Mouse (Mus musculus): ENCODE results near the gene Gjc1. TPM values are rescaled to one million over a fixed set of nuclear protein-coding genes. Genes with fewer than 3 reads are reported as not detected.

Gene Gjc1
- polyA plus RNA-seq, 1 experiment from 2014 or later, result 2.7 TPM

DNA sequence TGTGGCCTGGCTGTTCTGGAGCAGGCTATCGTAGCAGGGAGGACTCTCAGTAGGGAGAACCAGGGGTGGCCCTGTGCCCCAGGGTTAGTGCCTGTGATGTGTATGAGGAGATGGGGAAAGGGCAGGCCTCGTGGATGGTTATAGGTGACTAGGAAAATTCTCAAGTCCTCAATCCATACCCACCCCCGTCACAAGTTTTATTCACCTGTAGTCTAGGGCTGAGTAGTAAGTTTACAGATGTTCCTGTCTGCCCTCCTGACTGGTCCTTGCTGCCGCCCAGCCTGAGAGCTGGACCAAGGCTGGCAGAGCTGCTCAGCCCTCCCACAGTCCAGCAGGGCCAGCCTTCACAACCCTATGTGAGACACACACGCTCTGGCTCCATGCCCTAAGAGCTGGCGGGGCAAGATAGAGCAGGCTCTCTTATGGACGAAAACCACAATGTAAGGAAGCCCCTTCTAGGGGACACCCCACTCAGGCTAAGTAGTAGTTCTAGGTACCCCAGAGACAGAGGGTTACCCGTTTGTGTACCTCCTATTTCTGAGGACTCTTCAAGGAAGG lies 40.3 kb downstream of the Gjc1 start:
- Histone ChIP-seq H3K9ac (no peak overlapping the region), H3K4me2 (no peak overlapping the region), H3K9me3 (replicated peaks) (no peaks in the 10 kb centered on the region), H3K4me3 (replicated peaks) (no peak overlapping the region), H3K27me3 (peaks cover 37% of the 10 kb centered on the region), H3K27ac (no peak overlapping the region), H3K4me1 (replicated peaks) (peaks cover 11% of the 10 kb centered on the region), H3K36me3 (no peaks in the 10 kb centered on the region)
- 57% methylated on average over 8 of the region's 8 CpGs for WGBS (ENCODE audit: insufficient replicate concordance)
- DNase-seq (no peak), ATAC-seq (ENCODE audit: low read depth) (no peak)

DNA sequence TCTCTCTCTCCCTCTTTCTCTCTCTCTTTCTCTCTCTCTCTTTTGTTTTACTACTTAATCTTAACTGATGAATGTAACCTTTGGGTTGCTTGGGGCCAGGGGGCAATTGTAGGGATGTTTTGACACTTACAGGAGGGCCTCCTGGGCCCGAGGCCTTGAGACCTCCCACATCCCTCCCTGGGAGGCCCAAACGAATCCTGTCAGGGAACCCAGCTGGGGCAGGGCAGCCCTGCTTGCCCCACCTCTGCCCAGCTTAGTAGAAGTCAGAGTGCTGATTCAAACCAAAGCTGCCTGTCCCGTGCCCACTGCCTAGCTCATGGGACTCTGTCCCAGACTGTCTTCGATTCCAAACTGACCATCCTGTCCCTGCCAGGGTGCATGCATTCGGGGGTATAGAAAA lies 40.9 kb downstream of the Gjc1 start:
- no peak overlapping the region for H3K4me2 ChIP-seq

DNA sequence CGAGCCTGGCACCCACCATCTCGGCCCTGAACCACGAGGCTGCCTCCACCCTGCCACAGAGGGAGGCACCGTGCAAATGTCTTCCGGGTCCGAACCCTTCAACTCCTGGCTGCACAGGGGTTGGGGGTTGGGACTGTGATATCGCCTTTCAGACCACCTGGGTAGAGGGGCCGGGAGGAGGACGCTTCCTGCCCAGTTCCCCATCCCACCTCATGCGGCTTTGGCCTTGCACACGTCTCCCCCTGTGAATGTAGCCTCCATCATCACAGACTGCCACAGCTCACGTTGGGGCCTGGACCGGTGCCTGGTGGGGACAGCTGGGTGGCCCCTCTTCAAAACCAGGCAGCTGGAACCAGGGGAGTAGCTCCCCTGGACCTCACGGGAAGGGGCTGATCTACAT lies 41.3 kb downstream of the Gjc1 start:
- Histone ChIP-seq H3K27me3 (peaks cover 46% of the 10 kb centered on the region), H3K9ac (no peak overlapping the region), H3K27ac (no peak overlapping the region), H3K4me3 (replicated peaks) (no peak overlapping the region), H3K9me3 (replicated peaks) (no peaks in the 10 kb centered on the region), H3K4me2 (no peak overlapping the region), H3K36me3 (no peaks in the 10 kb centered on the region), H3K4me1 (replicated peaks) (peaks cover 13% of the 10 kb centered on the region)
- no peak for DNase-seq
- 60% methylated on average over 14 of the region's 14 CpGs for WGBS (ENCODE audit: insufficient replicate concordance)
- ATAC-seq (ENCODE audit: low read depth), result no peak

More for the DNA sequence above, 40.9 kb downstream of the Gjc1 start:
- peaks cover 13% of the 10 kb centered on the region for H3K4me1 ChIP-seq (replicated peaks)
- no peak overlapping the region for H3K4me3 ChIP-seq (replicated peaks)
- DNase-seq (no peak), ATAC-seq (ENCODE audit: low read depth) (no peak)
- H3K9me3 ChIP-seq (replicated peaks), result no peaks in the 10 kb centered on the region
- WGBS (ENCODE audit: insufficient replicate concordance), result 51% methylated on average over 5 of the region's 5 CpGs
- H3K27ac ChIP-seq, result no peak overlapping the region
- no peak overlapping the region for H3K9ac ChIP-seq
- peaks cover 42% of the 10 kb centered on the region for H3K27me3 ChIP-seq
- H3K36me3 ChIP-seq, result no peaks in the 10 kb centered on the region

DNA sequence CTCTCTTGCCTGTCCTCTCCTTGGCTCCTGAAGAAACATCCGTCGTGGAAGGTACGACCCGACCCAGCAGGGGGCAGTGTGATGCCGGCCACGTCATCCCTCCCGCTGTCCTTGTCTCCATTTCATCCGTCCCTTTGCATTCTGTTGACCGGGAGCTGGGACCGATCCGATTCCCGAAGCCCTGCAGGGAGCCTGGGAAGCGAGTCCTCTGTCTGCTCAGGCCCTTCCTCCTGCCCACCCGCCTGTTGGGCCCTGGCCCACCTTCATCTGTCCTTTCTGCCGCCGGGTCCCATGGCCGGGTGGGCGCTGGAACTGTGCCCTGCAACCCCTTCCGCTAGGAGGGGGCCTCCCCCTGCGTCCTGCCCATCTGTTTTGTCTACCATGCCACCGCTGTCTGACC lies 41.9 kb downstream of the Gjc1 start:
- H3K9ac ChIP-seq, result no peak overlapping the region
- DNase-seq, result no peak
- 47% methylated on average over 21 of the region's 21 CpGs for WGBS (ENCODE audit: insufficient replicate concordance)

DNA sequence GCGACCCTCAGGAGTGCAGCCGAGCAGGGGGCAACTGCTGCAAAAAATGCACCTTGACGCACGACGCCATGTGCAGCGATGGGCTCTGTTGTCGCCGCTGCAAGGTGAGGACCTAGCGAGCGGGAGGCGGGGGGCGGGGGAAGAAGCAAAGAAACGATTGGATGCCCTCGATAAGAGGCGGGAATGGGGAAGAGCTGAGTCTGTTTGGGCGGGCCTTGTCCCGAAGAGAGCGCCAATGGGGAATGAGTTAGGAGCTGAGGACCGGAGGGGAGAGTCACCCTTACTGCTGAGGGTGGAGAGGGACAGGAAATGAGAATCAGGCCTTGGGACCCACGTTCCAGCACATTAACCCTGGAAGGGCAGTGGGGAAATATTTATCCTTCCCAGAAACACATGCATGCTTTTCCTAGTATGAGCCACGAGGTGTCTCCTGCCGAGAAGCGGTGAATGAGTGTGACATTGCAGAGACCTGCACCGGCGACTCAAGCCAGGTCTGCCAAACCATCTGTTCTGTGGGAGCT lies 44.8 kb downstream of the Gjc1 start:
- WGBS (ENCODE audit: insufficient replicate concordance), result 5% methylated on average over 25 of the region's 25 CpGs
- peak; percentile 28 for DNase-seq
- Histone ChIP-seq H3K36me3 (no peaks in the 10 kb centered on the region), H3K27me3 (peaks cover 63% of the 10 kb centered on the region), H3K9me3 (replicated peaks) (no peaks in the 10 kb centered on the region), H3K4me2 (peak overlapping the region; percentile 71), H3K27ac (no peak overlapping the region), H3K4me3 (replicated peaks) (peak overlapping the region; percentile 49), H3K9ac (peak overlapping the region; percentile 26; the same call in 1 of the 2 replicates), H3K4me1 (replicated peaks) (peaks cover 11% of the 10 kb centered on the region)
- ATAC-seq (ENCODE audit: low read depth), result peak; percentile 72

More for the DNA sequence above, 41.9 kb downstream of the Gjc1 start:
- peaks cover 13% of the 10 kb centered on the region for H3K4me1 ChIP-seq (replicated peaks)
- H3K27ac ChIP-seq, result no peak overlapping the region
- no peak overlapping the region for H3K4me3 ChIP-seq (replicated peaks)
- no peak overlapping the region; the same call in 1 of the 2 replicates for H3K4me2 ChIP-seq
- H3K27me3 ChIP-seq, result peaks cover 52% of the 10 kb centered on the region
- no peaks in the 10 kb centered on the region for H3K9me3 ChIP-seq (replicated peaks)
- no peaks in the 10 kb centered on the region for H3K36me3 ChIP-seq
- no peak for ATAC-seq (ENCODE audit: low read depth)

DNA sequence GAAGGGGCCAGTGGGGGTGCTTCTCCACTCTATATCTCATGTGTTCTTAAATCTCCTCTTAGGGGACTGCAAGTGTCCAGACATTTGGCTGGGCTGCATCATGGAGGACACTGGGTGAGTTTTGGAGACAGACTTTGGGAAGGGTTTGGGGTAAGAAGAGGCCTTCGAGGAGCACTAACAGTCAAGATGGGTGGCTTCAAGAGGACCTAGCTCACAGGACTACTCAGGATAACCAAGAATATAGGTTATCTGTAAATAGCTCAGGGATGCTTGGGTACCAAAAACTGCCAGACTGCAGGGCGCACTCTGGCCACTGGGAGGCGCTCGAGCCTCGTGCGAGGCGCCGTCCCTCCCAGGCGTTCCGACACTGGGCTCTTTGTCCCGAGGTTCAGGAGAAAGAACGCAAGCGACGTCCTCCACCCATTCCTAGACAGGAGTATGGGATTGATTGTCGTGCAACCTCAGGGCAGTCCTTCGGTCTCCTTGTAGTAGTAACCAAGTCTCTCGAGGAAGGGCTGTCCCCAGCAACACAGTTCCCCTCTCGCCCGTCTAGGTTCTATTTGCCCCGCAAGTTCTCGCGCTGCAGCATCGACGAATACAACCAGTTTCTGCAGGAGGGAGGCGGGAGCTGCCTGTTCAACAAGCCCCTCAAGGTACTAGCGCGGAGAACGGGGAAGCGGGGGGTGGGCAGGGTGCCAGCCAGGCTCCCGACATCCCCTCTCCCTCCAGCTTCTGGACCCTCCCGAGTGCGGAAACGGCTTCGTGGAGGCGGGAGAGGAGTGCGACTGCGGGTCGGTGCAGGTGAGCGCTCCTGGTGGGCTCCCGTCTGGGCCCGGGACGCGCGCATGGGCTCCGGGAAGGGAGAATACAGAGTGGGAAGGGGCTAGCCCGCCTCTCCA lies 45.5 kb downstream of the Gjc1 start:
- Histone ChIP-seq H3K27me3 (peaks cover 63% of the 10 kb centered on the region), H3K4me2 (peak overlapping the region; percentile 71), H3K9me3 (replicated peaks) (no peaks in the 10 kb centered on the region), H3K4me3 (replicated peaks) (peak overlapping the region; percentile 49), H3K36me3 (no peaks in the 10 kb centered on the region), H3K4me1 (replicated peaks) (peaks cover 11% of the 10 kb centered on the region), H3K9ac (peak overlapping the region; percentile 26; the same call in 1 of the 2 replicates), H3K27ac (0 out of 2 replicates have a peak overlapping the region, but pooled peaks have one; percentile 9)
- no peak for ATAC-seq (ENCODE audit: low read depth)
- 1% methylated on average over 46 of the region's 46 CpGs for WGBS (ENCODE audit: insufficient replicate concordance)
- peak; percentile 56 for DNase-seq

DNA sequence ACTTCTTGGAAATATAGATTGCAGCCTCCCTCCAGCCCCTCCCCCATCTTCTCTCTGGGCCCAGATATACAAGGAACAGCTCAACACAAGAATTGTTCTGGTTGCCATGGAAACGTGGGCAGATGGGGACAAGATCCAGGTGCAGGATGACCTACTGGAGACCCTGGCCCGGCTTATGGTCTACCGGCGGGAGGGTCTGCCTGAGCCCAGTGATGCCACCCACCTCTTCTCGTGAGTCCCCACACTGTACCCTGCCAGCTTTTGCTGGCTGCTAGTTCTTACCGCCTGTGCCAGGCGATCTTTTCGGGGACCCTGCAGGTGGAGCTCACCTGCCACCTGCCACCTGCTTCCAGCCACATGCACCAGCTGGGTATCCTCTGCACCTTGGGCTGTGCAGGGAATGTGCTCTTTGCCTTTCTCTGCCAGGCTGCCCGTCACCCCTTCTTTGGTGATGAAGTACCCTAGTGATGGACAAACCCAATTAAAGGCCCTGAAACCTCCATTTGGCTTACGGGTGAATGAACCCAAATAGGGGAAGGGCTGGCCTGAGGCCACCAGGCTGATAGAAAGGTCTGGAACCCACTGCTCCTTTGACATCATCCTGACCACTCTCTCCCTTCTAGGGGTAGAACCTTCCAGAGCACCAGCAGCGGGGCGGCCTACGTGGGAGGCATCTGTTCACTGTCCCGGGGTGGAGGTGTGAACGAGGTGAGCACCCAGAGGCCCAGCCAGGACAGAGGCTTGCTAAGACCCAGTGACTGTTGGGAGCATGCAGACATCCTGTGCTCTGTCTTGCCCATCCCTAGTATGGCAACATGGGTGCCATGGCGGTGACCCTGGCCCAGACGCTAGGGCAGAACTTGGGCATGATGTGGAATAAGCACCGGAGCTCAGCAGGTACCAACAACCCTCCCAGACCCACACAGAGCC lies 46.5 kb downstream of the Gjc1 start:
- no peak overlapping the region for H3K9ac ChIP-seq
- H3K4me2 ChIP-seq, result no peak overlapping the region
- H3K4me3 ChIP-seq (replicated peaks), result no peak overlapping the region
- DNase-seq (no peak), ATAC-seq (ENCODE audit: low read depth) (no peak)
- peaks cover 11% of the 10 kb centered on the region for H3K4me1 ChIP-seq (replicated peaks)
- H3K27ac ChIP-seq, result no peak overlapping the region
- 62% methylated on average over 18 of the region's 18 CpGs for WGBS (ENCODE audit: insufficient replicate concordance)
- H3K9me3 ChIP-seq (replicated peaks), result no peaks in the 10 kb centered on the region
- peaks cover 57% of the 10 kb centered on the region for H3K27me3 ChIP-seq
- H3K36me3 ChIP-seq, result no peaks in the 10 kb centered on the region

DNA sequence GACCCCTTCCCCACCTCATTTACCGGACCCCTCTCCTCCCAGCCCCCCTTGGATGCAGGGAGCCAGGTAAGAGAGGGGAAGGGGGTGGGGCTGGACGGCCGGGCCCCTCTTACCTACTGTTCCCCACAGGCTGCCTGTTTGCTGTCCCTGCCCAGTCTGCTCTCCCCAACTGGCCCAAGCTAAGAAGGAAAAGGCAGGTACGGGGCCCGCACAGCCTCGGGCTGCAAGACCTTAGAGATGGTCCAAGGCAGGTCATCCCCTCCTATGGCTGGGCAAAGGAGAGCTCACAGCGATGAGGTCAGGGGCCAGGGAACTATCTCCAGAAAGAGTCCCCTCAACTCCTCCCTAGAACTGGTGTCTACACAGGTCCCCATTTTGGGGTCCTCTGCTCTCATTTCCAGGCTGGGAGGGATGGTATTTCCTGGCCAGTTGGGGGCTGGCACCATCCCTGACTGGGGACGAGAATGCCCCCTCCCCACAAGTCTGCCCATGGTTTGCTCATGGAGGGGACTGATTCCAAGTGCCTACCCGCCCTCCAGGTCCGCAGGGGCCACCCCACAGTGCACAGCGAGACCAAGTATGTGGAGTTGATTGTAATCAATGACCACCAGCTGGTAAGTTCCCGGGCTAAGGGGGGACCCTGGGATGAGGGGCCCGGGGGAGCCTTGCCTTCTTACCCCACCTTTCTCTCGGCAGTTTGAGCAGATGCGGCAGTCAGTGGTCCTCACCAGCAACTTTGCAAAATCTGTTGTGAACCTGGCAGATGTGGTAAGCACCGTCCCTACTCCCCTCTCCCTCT lies 47.4 kb downstream of the Gjc1 start:
- H3K27ac ChIP-seq, result no peak overlapping the region
- H3K27me3 ChIP-seq, result peaks cover 52% of the 10 kb centered on the region
- DNase-seq (no peak), ATAC-seq (ENCODE audit: low read depth) (no peak)
- H3K36me3 ChIP-seq, result no peaks in the 10 kb centered on the region
- no peak overlapping the region for H3K4me2 ChIP-seq
- WGBS (ENCODE audit: insufficient replicate concordance), result 26% methylated on average over 16 of the region's 16 CpGs
- peaks cover 11% of the 10 kb centered on the region for H3K4me1 ChIP-seq (replicated peaks)
- H3K4me3 ChIP-seq (replicated peaks), result no peak overlapping the region
- H3K9me3 ChIP-seq (replicated peaks), result no peaks in the 10 kb centered on the region
- no peak overlapping the region for H3K9ac ChIP-seq

DNA sequence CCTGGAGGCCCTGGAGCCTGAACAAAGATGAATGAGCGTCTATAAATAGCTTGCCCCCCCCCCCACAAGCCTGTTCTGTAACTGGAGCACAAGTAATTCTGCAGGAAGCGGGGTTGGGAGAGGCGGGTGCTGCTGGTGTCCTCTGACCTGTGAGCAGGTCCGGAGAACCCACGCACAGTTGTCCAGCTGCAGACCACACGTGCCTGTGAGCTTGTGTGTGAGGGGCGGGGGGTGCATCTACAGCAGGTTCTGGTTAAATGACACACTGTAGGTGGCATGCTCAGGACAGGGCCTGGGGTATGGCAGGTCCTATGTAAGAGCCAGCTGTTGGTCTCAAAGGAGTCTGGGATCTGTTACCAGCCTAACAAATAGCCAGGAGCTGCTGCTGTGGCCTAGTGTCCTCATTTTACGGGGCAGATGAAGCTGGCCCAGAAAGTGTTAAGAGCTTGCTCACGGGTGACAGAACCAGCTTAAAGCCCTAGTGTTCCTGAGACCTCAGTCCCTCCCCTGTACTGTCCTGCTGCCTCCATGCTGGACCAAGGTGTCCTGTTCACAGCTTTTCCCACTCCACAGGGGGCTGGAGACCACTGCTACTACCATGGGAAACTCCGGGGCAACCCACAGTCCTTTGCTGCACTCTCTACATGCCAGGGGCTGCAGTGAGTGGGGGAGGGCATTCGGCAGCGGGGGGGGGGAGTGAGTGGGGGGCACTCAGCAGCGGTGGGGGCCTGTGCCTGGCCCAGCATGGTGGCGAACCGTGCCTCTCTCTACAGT lies 48.7 kb downstream of the Gjc1 start:
- peaks cover 42% of the 10 kb centered on the region for H3K27me3 ChIP-seq
- DNase-seq, result no peak
- H3K4me1 ChIP-seq (replicated peaks), result peaks cover 11% of the 10 kb centered on the region
- no peaks in the 10 kb centered on the region for H3K36me3 ChIP-seq
- H3K27ac ChIP-seq, result no peak overlapping the region
- no peak for ATAC-seq (ENCODE audit: low read depth)
- H3K4me2 ChIP-seq, result no peak overlapping the region
- no peak overlapping the region for H3K9ac ChIP-seq
- H3K9me3 ChIP-seq (replicated peaks), result no peaks in the 10 kb centered on the region
- no peak overlapping the region for H3K4me3 ChIP-seq (replicated peaks)
- WGBS (ENCODE audit: insufficient replicate concordance), result 42% methylated on average over 15 of the region's 15 CpGs

Measured in liver, embryonic 13.5 days (tissue).